Mouse (Mus musculus): ENCODE results near the gene Nrsn2. TPM values are rescaled to one million over a fixed set of nuclear protein-coding genes. Genes with fewer than 3 reads are reported as not detected.

The Nrsn2 gene
- polyA plus RNA-seq (2015; fragmentation: Nextera tagmentation; extraction: Ambion mirVana): not detected in 2 replicates

DNA sequence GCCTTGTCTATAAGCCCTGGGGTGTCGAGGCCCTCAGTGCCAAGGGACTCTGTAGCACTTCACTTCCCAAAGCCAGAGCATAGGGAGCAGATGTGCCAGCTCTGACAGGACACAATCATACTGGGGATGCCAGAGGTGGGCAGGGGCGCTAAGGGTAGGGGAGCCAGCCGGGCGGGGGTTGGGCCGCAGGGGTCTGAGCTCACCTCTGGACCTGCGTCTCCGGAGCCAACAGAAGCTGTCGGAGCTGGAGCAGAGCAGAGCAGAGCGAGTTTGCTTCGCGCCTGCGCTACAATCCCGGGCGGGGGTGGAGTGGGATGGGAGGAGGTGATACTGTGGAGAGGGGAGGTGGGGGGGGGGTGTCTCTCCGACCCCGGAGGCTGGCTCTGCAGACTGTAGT, at the start of gene Nrsn2:
Gene Nrsn2 (minus strand): TSS at position 294 of the 397 bp plus-strand sequence.
- Histone ChIP-seq H3K4me1 (ENCODE audit: insufficient read depth) (no peaks in the 10 kb centered on the region), H3K27ac (ENCODE audit: low read depth) (no peak within 1 kb of the TSS), H3K4me2 (ENCODE audit: low read depth, low read length) (no peak within 1 kb of the TSS), H3K36me3 (replicated peaks; ENCODE audit: insufficient read depth, low read length) (no peaks in the 10 kb centered on the region), H3K9ac (replicated peaks) (no peak within 1 kb of the TSS), H3K27me3 (ENCODE audit: insufficient read depth, low read length) (peaks cover 33% of the 10 kb centered on the region), H3K9me3 (ENCODE audit: low read length) (no peaks in the 10 kb centered on the region), H3K4me3 (ENCODE audit: low read depth, low read length) (no peak within 1 kb of the TSS)
- no peak for TF ChIP-seq EP300 (IDR thresholded peaks at IDR 0.05; ENCODE audit: low read depth)
- no peak for TF ChIP-seq CTCF (IDR thresholded peaks at IDR 0.05; ENCODE audit: low read depth)
- DNase-seq (no peak), ATAC-seq (no peak)
- WGBS (ENCODE audit: insufficient replicate concordance): 10% methylated on average over 16 of the region's 16 CpGs

- H3K4me2 ChIP-seq (ENCODE audit: low read depth, low read length): peak overlapping the region; percentile 89; the same call in 1 of the 2 replicates
- no peak overlapping the region for H3K27ac ChIP-seq (ENCODE audit: low read depth)
- TF ChIP-seq EP300 (IDR thresholded peaks at IDR 0.05; ENCODE audit: low read depth) (no peak), CTCF (IDR thresholded peaks at IDR 0.05; ENCODE audit: low read depth) (no peak)
- H3K27me3 ChIP-seq (ENCODE audit: insufficient read depth, low read length): no peaks in the 10 kb centered on the region
- DNase-seq (no peak), ATAC-seq (no peak)
- no peaks in the 10 kb centered on the region for H3K36me3 ChIP-seq (replicated peaks; ENCODE audit: insufficient read depth, low read length)
- 95% methylated on average over 3 of the region's 3 CpGs for WGBS (ENCODE audit: insufficient replicate concordance)
- 0 out of 2 replicates have a peak, but pooled peaks cover 3% of the 10 kb centered on the region for H3K9me3 ChIP-seq (ENCODE audit: low read length)
- no peak overlapping the region for H3K4me3 ChIP-seq (ENCODE audit: low read depth, low read length)
- H3K4me1 ChIP-seq (ENCODE audit: insufficient read depth): peaks cover 33% of the 10 kb centered on the region
- no peak overlapping the region for H3K9ac ChIP-seq (replicated peaks)
Measured at GRCm38 (mm10) chr2:152415786-152416185, 39.3 kb upstream of the Nrsn2 start.

DNA sequence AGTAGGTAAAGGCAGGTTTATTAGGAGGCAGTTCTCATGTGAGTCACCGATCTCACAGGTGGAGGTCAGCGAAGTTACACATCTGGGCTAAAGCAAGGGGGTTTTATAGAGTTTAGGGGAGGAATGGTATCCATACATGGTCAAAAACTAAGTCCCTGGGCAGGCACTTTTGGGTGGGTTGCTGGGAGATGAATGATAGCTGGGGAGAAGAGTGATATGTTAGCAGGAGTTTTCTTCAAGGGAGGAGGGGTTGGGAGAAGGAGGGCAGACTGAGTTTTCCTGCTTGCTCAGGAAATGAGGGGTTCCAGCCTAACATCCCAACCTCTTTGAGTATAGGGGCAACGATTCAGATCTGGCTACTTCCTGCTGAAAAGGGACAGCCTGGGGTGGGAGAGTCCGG, 38.8 kb upstream of the Nrsn2 start, which contains the start of gene 6820408C15Rik:
Gene 6820408C15Rik (plus strand): TSS at position 301 of the 400 bp plus-strand sequence.
- H3K36me3 ChIP-seq (replicated peaks; ENCODE audit: insufficient read depth, low read length): no peaks in the 10 kb centered on the region
- peaks cover 34% of the 10 kb centered on the region for H3K4me1 ChIP-seq (ENCODE audit: insufficient read depth)
- WGBS (ENCODE audit: insufficient replicate concordance): 37% methylated on average over 4 of the region's 4 CpGs
- DNase-seq (no peak), ATAC-seq (no peak)
- H3K9me3 ChIP-seq (ENCODE audit: low read length): 0 out of 2 replicates have a peak, but pooled peaks cover 3% of the 10 kb centered on the region
- TF ChIP-seq EP300 (IDR thresholded peaks at IDR 0.05; ENCODE audit: low read depth): no peak
- no peak for TF ChIP-seq CTCF (IDR thresholded peaks at IDR 0.05; ENCODE audit: low read depth)
- no peaks in the 10 kb centered on the region for H3K27me3 ChIP-seq (ENCODE audit: insufficient read depth, low read length)
- peak within 1 kb of the TSS; percentile 89 for H3K4me3 ChIP-seq (ENCODE audit: low read depth, low read length)
- H3K27ac ChIP-seq (ENCODE audit: low read depth): peak within 1 kb of the TSS; percentile 89
- peak within 1 kb of the TSS; percentile 89 for H3K4me2 ChIP-seq (ENCODE audit: low read depth, low read length)
- peak within 1 kb of the TSS; percentile 94 for H3K9ac ChIP-seq (replicated peaks)

GRCm38 (mm10) chr2:152414591-152415165, 38.2 kb upstream of the Nrsn2 start, which contains the start of gene Zcchc3:
Gene Zcchc3 (minus strand): TSS chr2:152415027.
- DNase-seq (peak; percentile 85), ATAC-seq (peak; percentile 86)
- Histone ChIP-seq H3K27me3 (ENCODE audit: insufficient read depth, low read length) (no peaks in the 10 kb centered on the region), H3K9ac (replicated peaks) (peak within 1 kb of the TSS; percentile 94), H3K27ac (ENCODE audit: low read depth) (peak within 1 kb of the TSS; percentile 89), H3K36me3 (replicated peaks; ENCODE audit: insufficient read depth, low read length) (no peaks in the 10 kb centered on the region), H3K4me3 (ENCODE audit: low read depth, low read length) (peak within 1 kb of the TSS; percentile 89), H3K4me2 (ENCODE audit: low read depth, low read length) (peak within 1 kb of the TSS; percentile 89), H3K4me1 (ENCODE audit: insufficient read depth) (peaks cover 34% of the 10 kb centered on the region), H3K9me3 (ENCODE audit: low read length) (0 out of 2 replicates have a peak, but pooled peaks cover 3% of the 10 kb centered on the region)
- TF ChIP-seq EP300 (IDR thresholded peaks at IDR 0.05; ENCODE audit: low read depth) (no peak), CTCF (IDR thresholded peaks at IDR 0.05; ENCODE audit: low read depth) (0 out of 2 replicates have a peak, but pooled peaks have one; percentile 8)
- under 1% methylated on average over 43 of the region's 65 CpGs for WGBS (ENCODE audit: insufficient replicate concordance)

DNA sequence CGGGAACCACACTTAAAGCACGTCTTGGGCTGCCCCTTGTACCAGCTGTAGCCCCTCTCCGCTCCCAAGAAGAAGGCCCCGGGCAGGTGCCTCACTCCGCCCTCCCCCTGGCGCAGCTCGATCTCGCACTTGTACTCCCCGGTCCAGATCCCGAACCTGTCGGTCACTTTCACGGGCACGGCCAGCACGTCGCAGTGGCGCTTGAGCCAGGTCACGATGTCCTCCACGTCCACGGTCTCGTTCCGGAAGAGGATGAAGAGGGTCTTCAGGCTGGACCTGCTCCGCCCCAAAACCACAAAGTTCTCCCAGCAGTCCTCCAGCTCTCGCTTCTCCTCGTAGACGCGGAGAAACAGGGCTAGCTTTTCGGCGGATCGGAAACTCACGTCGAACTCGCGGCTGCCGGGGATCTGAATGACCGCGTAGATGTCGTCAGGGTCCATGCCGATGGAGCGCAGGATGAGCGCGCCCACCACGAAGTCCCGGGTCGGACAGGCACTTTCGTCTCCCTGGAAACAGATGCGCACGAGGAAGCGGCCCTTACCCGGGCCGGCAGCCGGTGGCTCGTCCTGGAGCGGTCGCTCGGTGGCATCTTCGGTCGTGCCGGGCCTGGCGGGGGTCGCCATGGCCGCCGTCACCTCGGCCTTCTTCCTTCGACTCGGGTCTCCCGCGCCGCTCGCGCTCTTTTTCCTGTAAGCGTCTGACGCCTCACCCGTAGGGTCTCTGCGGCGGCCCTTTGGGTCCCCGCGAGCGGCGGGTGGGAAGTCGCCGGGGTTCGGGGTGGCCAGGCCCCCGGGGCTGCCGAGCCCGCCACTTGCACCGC, 37.5 kb upstream of the Nrsn2 start:
- H3K4me3 ChIP-seq (ENCODE audit: low read depth, low read length): peak overlapping the region; percentile 89
- 0 out of 2 replicates have a peak, but pooled peaks cover 3% of the 10 kb centered on the region for H3K9me3 ChIP-seq (ENCODE audit: low read length)
- WGBS (ENCODE audit: insufficient replicate concordance): 1% methylated on average over 82 of the region's 86 CpGs
- H3K27me3 ChIP-seq (ENCODE audit: insufficient read depth, low read length): no peaks in the 10 kb centered on the region
- H3K36me3 ChIP-seq (replicated peaks; ENCODE audit: insufficient read depth, low read length): no peaks in the 10 kb centered on the region
- H3K9ac ChIP-seq (replicated peaks): peak overlapping the region; percentile 94
- H3K4me1 ChIP-seq (ENCODE audit: insufficient read depth): peaks cover 34% of the 10 kb centered on the region
- H3K4me2 ChIP-seq (ENCODE audit: low read depth, low read length): peak overlapping the region; percentile 89
- TF ChIP-seq CTCF (IDR thresholded peaks at IDR 0.05; ENCODE audit: low read depth): no peak
- TF ChIP-seq EP300 (IDR thresholded peaks at IDR 0.05; ENCODE audit: low read depth): no peak
- H3K27ac ChIP-seq (ENCODE audit: low read depth): peak overlapping the region; percentile 89
- peak; percentile 60 for DNase-seq
- ATAC-seq: peak; percentile 40

Measured in liver, postnatal 0 days (tissue).